Mouse (Mus musculus) cerebellum, postnatal 14 days (tissue): ENCODE data around the gene Agbl1.

Source experiments
- DNase-seq, 2 experiments: peaks; one replicate each; pipeline ENCODE4 v3.0.0; 2021; ENCODE audit warnings: mixed read lengths in 2 of 2

Agbl1 gene

GRCm38 (mm10) chr7:76597812-76598211 is 368.1 kb downstream of the Agbl1 start:
- no peak for DNase-seq

GRCm38 (mm10) chr7:76600050-76600690 is 370.5 kb downstream of the Agbl1 start:
- DNase-seq, result no peak

GRCm38 (mm10) chr7:76629528-76629927 is 399.8 kb downstream of the Agbl1 start:
- no peak for DNase-seq

- DNase-seq, result no peak
These were observed 421.3 kb downstream of the Agbl1 start for GRCm38 (mm10) chr7:76650984-76651383.

- no peak for DNase-seq
These were observed 431.4 kb downstream of the Agbl1 start for GRCm38 (mm10) chr7:76661072-76661471.

- no peak for DNase-seq
These were observed 445.2 kb downstream of the Agbl1 start for GRCm38 (mm10) chr7:76674856-76675255.

GRCm38 (mm10) chr7:76701224-76701623 is 471.5 kb downstream of the Agbl1 start:
- DNase-seq, result no peak

GRCm38 (mm10) chr7:76732220-76732619 is 502.5 kb downstream of the Agbl1 start:
- DNase-seq, result peak; percentile 43 to 66

- no peak for DNase-seq
These were observed 547.7 kb downstream of the Agbl1 start for GRCm38 (mm10) chr7:76777237-76777855.

GRCm38 (mm10) chr7:76780446-76780845 is 550.8 kb downstream of the Agbl1 start:
- no peak for DNase-seq

GRCm38 (mm10) chr7:76788561-76789306 is 559.0 kb downstream of the Agbl1 start:
- DNase-seq, result peak in 1 of 2 experiments; percentile 22

GRCm38 (mm10) chr7:76790041-76790440 is 560.4 kb downstream of the Agbl1 start:
- DNase-seq, result no peak

GRCm38 (mm10) chr7:76791247-76791646 is 561.6 kb downstream of the Agbl1 start:
- peak; percentile 69 to 70 for DNase-seq

- no peak for DNase-seq
These were observed 580.3 kb downstream of the Agbl1 start for GRCm38 (mm10) chr7:76810003-76810402.

- no peak for DNase-seq
These were observed 590.9 kb downstream of the Agbl1 start for GRCm38 (mm10) chr7:76820571-76820970.

GRCm38 (mm10) chr7:76842146-76842545 is 612.5 kb downstream of the Agbl1 start:
- peak; percentile 57 for DNase-seq

GRCm38 (mm10) chr7:76889416-76890209 is 659.9 kb downstream of the Agbl1 start:
- peak; percentile 35 to 38 for DNase-seq

GRCm38 (mm10) chr7:76904096-76904495 is 674.4 kb downstream of the Agbl1 start:
- no peak for DNase-seq

- no peak for DNase-seq
These were observed 682.0 kb downstream of the Agbl1 start for GRCm38 (mm10) chr7:76911672-76912071.

GRCm38 (mm10) chr7:76918871-76919270 is 689.2 kb downstream of the Agbl1 start:
- peak; percentile 28 to 38 for DNase-seq

GRCm38 (mm10) chr7:76921671-76922070 is 692.0 kb downstream of the Agbl1 start:
- DNase-seq, result no peak

- DNase-seq, result no peak
These were observed 705.5 kb downstream of the Agbl1 start for GRCm38 (mm10) chr7:76935219-76935618.

GRCm38 (mm10) chr7:76941531-76941930 is 711.8 kb downstream of the Agbl1 start:
- DNase-seq, result peak; percentile 55 to 56
